Mouse (Mus musculus) forebrain, postnatal 0 days (tissue): ENCODE measurements around the gene Ror2. TPM values are rescaled to one million over a fixed set of nuclear protein-coding genes. Genes with fewer than 3 reads are reported as not detected.

Experiments used
- ATAC-seq: fragments of 200-750 bp; cut with Nextera tagmentation; 2 replicates; pipeline ENCODE4 v1.8.0; 2017; ENCODE audit warnings: mild to moderate bottlenecking, moderate library complexity
- DNase-seq: peaks from one replicate; pipeline ENCODE4 v3.0.0-alpha.2; 2015
- H3K27ac ChIP-seq: fragments of 300-500 bp; sonication (generic); 2 replicates; pipeline ENCODE4 v1.5.1; 2014; ENCODE audit warnings: low read depth, mild to moderate bottlenecking, antibody characterized with exemption, low read length, moderate library complexity, mixed read lengths
- H3K27me3 ChIP-seq: fragments of 300-500 bp; sonication (generic); 2 replicates; pipeline ENCODE4 v1.6.1; 2014; ENCODE audit warnings: mild to moderate bottlenecking, low read length, mixed read lengths; ENCODE audit not compliant: insufficient read depth
- H3K36me3 ChIP-seq: fragments of 300-500 bp; sonication (generic); 2 replicates; pipeline ENCODE4 v1.6.1; 2014; ENCODE audit warnings: mild to moderate bottlenecking, moderate library complexity; ENCODE audit not compliant: insufficient read depth
- H3K4me1 ChIP-seq: fragments of 300-500 bp; sonication (generic); 2 replicates; pipeline ENCODE4 v1.6.1; 2014; ENCODE audit warnings: antibody characterized with exemption; ENCODE audit not compliant: insufficient read depth
- H3K4me2 ChIP-seq: fragments of 300-500 bp; sonication (generic); 2 replicates; pipeline ENCODE4 v1.6.1; 2014; ENCODE audit warnings: low read depth, mild to moderate bottlenecking, moderate library complexity
- H3K4me3 ChIP-seq: fragments of 300-500 bp; sonication (generic); 2 replicates; pipeline ENCODE4 v1.5.1; 2014; ENCODE audit warnings: low read depth, low read length, mixed read lengths
- H3K9ac ChIP-seq: fragments of 300-500 bp; sonication (generic); 2 replicates; pipeline ENCODE4 v1.6.1; 2014; ENCODE audit warnings: mild to moderate bottlenecking
- H3K9me3 ChIP-seq: fragments of 300-500 bp; sonication (generic); 2 replicates; pipeline ENCODE4 v1.6.1; 2016; ENCODE audit warnings: low read length
- CTCF ChIP-seq: sonication (generic); IDR thresholded peaks from 2 replicates; pipeline ENCODE4 v1.5.1; 2016; ENCODE audit warnings: antibody characterized with exemption, control low read depth, low read depth
- WGBS: fragments of 180-500 bp; shearing (Covaris S2); extraction: QIAGEN DNeasy Blood & Tissue Kit; methylation state at CpG from one replicate; pipeline ENCODE4 v1.1.7; 2014; 5-methylcytosine and 5-hydroxymethylcytosine counted together
- polyA plus RNA-seq: library from polyadenylated mRNA; unstranded; fragments of >200 nt; fragmentation: Nextera tagmentation; extraction: Ambion mirVana; gene quantifications from 2 replicates; pipeline ENCODE4 v1.2.1, GENCODE M21; 2015
- total RNA-seq: library from RNA; depleted of rRNA; stranded (reverse); fragments of >200 nt; gene quantifications from 2 replicates; pipeline ENCODE4 v1.2.3, GENCODE M21; 2014

Ror2 gene
- total and polyA plus RNA-seq, 2 experiments from 2014 or later = 1.8 to 5.3 TPM

DNA sequence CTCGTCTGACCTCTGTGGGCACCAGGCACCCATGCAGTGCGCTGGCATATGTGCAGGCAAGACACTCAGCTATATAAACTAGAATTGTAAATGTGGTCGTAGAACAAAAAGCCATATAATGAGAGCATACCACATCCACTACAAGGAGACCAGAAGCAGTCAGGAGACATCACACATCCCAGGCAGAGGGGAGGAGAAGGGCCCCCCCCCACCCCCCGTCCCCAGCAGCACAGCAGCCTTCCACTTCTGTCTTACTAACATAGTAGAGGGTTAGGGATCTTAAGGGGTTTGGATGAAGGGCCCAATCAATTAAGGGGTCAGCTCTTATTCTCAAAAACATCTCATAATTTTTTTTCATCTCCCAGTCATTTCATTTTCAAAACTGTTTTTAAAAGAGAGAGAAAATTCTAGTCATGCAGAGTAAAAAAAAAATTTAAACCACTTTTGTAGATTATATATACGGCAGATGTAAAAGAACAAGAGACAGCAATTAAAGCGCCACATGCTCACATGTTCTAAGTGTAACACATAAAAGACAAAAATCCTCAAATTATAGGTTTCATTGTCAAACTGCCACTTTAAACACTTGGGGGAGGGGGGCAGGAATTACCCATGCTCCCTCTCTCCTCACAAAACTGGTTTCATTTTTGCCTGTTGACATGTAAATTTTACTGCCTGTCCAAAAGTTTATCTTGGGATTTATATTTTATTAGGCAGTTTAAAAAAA, 89.8 kb downstream of the Ror2 start:
- WGBS = 55% methylated on average over 6 of the region's 6 CpGs
- peak overlapping the region; percentile 71 for H3K27ac ChIP-seq
- peak; percentile 57 for DNase-seq

DNA sequence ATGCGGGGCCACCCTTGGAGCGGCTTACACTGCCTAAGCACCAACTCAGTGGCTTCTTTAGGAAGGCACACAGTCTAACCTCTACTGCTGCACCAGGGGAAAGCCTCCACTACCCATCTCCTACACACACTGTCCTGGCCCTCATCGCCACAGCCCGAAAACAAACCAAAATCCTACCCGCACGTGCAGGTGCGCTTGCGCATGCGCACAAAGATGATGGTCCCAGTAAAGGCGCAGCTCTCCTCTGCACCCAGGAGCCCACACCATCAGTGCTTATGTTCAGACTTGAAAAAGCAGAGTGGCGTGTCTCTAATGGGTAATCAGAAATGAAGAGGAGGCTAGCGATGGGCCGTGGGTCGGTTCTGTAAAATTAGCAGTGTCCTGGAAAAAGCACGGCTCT, 91.6 kb downstream of the Ror2 start:
- ATAC-seq (no peak), DNase-seq (no peak)
- Histone ChIP-seq H3K4me3 (no peak overlapping the region), H3K36me3 (no peaks in the 10 kb centered on the region), H3K4me1 (peaks cover 12% of the 10 kb centered on the region), H3K9ac (no peak overlapping the region), H3K4me2 (no peak overlapping the region), H3K27ac (no peak overlapping the region), H3K27me3 (no peaks in the 10 kb centered on the region), H3K9me3 (no peaks in the 10 kb centered on the region)
- TF ChIP-seq CTCF = no peak
- 94% methylated on average over 15 of the region's 15 CpGs for WGBS

More for the DNA sequence above, 89.8 kb downstream of the Ror2 start:
- Histone ChIP-seq H3K9me3 (no peaks in the 10 kb centered on the region), H3K36me3 (no peaks in the 10 kb centered on the region), H3K4me2 (no peak overlapping the region), H3K27me3 (no peaks in the 10 kb centered on the region), H3K9ac (no peak overlapping the region), H3K4me3 (no peak overlapping the region), H3K4me1 (peaks cover 16% of the 10 kb centered on the region)
- peak; percentile 70 for ATAC-seq
- no peak for TF ChIP-seq CTCF

DNA sequence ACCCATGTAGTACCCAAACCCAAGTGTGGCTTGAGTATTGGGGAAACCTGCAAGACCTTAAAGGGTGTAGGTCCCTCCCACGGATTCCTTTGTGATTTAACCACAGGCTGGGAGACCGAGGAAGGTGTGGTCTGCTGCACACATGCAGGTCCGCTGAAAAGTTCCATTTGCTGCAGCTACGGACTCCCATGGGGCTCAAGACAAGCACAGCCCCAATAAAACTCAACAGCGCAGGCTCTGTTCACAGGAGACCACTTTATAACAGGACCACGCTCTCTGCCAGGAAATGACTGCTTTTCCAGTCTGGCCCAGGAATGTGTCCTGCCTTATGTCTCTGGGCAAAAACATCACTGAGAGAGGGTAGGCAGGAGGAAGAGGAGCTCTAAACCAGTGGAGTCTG, 92.2 kb downstream of the Ror2 start:
- H3K9ac ChIP-seq = no peak overlapping the region
- H3K4me3 ChIP-seq = no peak overlapping the region
- WGBS = 76% methylated on average over 6 of the region's 6 CpGs
- TF ChIP-seq CTCF = no peak
- H3K27me3 ChIP-seq = no peaks in the 10 kb centered on the region
- no peak overlapping the region for H3K27ac ChIP-seq
- DNase-seq (no peak), ATAC-seq (no peak)
- no peaks in the 10 kb centered on the region for H3K9me3 ChIP-seq
- no peaks in the 10 kb centered on the region for H3K36me3 ChIP-seq
- peaks cover 12% of the 10 kb centered on the region for H3K4me1 ChIP-seq
- no peak overlapping the region for H3K4me2 ChIP-seq

DNA sequence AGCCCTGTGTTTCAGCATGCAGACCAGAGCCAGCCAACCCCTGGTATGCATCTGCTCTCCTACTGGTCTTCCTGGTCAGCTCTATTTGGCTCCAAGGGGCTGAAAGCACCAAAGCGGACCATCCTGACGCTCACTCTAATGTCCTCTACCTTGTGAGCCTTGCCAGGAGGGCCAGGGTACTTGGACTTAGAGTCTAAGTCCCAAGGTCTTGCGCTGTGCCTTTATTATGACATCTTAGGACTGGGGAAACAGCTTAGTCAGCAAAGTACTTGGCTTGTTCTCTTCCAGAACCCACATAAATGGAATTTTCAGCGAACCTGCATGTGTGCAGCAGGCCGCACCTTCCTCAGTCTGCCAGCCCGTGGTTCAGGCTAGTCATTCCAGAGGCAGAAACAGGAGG, 93.6 kb downstream of the Ror2 start:
- H3K4me2 ChIP-seq = no peak overlapping the region
- H3K4me3 ChIP-seq = no peak overlapping the region
- no peak for DNase-seq
- ATAC-seq = no peak
- no peak overlapping the region for H3K27ac ChIP-seq
- no peaks in the 10 kb centered on the region for H3K36me3 ChIP-seq
- H3K9ac ChIP-seq = no peak overlapping the region
- TF ChIP-seq CTCF = no peak
- no peaks in the 10 kb centered on the region for H3K9me3 ChIP-seq
- peaks cover 12% of the 10 kb centered on the region for H3K4me1 ChIP-seq
- no peaks in the 10 kb centered on the region for H3K27me3 ChIP-seq
- 90% methylated on average over 6 of the region's 6 CpGs for WGBS

DNA sequence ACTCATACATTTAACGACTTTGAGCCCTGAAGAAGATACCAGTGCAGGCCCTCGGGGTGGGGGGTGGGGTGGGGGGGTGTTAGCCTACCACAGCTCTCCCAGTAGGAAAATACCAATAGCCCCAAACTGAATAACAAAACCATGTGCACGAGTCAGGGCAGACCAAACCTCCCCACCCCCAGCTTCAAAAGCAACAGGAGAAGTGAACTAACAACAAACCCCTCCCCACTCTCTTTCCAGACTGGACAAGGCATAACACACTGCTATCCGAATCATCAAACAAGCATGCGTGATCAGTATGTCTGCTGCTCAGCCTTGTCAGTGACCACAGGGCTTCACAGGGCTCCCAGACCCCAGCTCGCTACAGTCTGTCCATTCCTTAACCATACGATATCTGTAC, 94.3 kb downstream of the Ror2 start:
- Histone ChIP-seq H3K27ac (no peak overlapping the region), H3K4me2 (no peak overlapping the region), H3K4me3 (no peak overlapping the region), H3K4me1 (peaks cover 7% of the 10 kb centered on the region), H3K9me3 (no peaks in the 10 kb centered on the region), H3K36me3 (no peaks in the 10 kb centered on the region), H3K27me3 (no peaks in the 10 kb centered on the region), H3K9ac (no peak overlapping the region)
- WGBS = 69% methylated on average over 7 of the region's 7 CpGs
- DNase-seq = no peak
- TF ChIP-seq CTCF = no peak
- no peak for ATAC-seq

DNA sequence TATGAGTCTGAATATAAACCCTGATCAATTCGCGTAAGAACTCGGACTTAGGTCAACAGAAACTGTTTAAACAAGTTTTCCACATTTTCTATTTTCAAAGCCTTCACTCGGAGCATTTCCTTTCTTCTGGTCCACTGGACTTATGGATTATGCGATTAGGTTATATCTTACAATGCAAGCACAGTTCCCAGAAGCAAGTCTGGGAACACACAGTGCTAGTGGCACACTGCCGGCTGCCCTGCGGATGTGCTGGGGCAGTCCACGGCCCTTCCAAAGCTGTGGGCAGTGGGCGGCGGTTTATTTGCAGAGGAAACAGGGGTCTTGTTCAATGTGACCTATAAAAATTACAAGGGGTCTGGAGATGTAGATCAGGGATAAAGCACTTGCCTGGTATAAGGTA, 97.0 kb downstream of the Ror2 start:
- no peaks in the 10 kb centered on the region for H3K9me3 ChIP-seq
- TF ChIP-seq CTCF = no peak
- WGBS = 83% methylated on average over 10 of the region's 10 CpGs
- H3K4me2 ChIP-seq = no peak overlapping the region
- no peaks in the 10 kb centered on the region for H3K27me3 ChIP-seq
- H3K9ac ChIP-seq = no peak overlapping the region
- DNase-seq (no peak), ATAC-seq (no peak)
- H3K36me3 ChIP-seq = no peaks in the 10 kb centered on the region
- H3K27ac ChIP-seq = no peak overlapping the region
- H3K4me1 ChIP-seq = no peaks in the 10 kb centered on the region
- no peak overlapping the region for H3K4me3 ChIP-seq

DNA sequence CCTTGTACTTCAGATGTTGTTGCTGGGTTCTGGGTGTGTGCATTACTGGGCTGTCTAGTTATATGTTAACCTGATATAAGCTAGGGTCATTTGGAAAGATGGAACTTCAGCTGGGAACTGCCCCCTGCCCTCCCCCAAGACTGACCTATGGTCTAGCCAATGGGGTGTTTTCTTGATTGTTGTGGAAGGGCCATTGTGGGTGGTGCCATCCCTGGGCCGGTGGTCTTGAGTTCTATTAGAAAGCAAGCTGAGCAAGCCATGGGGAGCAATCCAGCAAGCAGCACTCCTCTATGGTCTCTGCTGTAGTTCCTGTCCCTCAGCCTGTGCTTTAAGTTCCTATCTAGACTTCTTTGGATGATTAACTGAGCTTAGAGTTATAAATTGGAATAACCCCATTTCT, 101.1 kb downstream of the Ror2 start:
- no peak for TF ChIP-seq CTCF
- no peak overlapping the region for H3K27ac ChIP-seq
- no peaks in the 10 kb centered on the region for H3K27me3 ChIP-seq
- 84% methylated on average over 1 of the region's 1 CpGs for WGBS
- no peak for ATAC-seq
- no peak overlapping the region for H3K4me3 ChIP-seq
- H3K9me3 ChIP-seq = no peaks in the 10 kb centered on the region
- H3K4me1 ChIP-seq = no peaks in the 10 kb centered on the region
- no peak overlapping the region for H3K9ac ChIP-seq
- no peak overlapping the region for H3K4me2 ChIP-seq
- no peak for DNase-seq
- H3K36me3 ChIP-seq = no peaks in the 10 kb centered on the region
